Comparison of ENCODE assay signal across 16 mouse cellular contexts in the genomic region with DNA sequence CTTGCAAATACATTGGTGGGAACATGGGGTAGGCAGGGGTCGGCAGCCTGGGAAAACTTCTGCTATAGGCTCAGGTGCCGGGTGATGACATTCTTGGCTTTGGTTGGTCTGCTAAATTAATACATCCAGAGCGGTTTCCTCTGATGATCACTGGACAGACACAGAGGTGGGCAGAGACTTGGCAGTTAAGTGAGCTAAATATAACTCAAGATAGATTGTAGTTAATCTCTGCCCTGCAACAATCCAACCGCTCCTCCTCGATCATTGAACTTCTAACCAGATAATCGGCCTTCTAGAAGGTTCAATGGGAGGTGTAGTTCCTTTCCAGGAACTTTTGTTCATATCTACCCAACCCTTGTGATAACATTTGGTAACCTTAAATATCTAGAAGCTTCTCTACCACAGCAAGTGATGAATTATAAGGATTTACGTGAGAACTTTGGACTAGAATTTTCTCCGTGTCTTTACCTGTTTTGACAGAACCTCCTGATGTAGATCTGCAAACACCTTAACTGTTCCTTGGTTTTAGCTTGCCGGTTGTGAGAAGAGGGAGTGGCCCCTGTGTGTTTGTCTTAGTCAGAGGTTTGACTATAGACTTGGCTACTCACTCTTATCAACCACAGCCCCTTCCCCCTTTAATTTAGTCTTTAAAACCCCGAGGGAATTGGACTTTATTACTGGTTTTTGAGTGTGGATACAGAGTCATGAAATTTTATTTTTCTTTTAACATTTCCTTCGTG.
"Had no signal": no experiment of that assay in that cellular context is flagged by ENCODE, and none has a peak within 500 bp of the region (broad histone marks: within the 10 kb centered on the region; RNA-seq: fewer than 3 reads in every experiment).

No protein-coding gene starts in this region.

- H3K9me3 ChIP-seq: lung, embryonic 15.5 days; megakaryocyte, embryonic 14.5 days; midbrain, embryonic 13.5 days; midbrain, embryonic 15.5 days; neural tube, embryonic 12.5 days had no signal

- H3K9ac ChIP-seq: lung, embryonic 15.5 days; midbrain, embryonic 13.5 days; midbrain, embryonic 15.5 days; neural tube, embryonic 12.5 days had no signal

- ATAC-seq: lung, postnatal 0 days; midbrain, embryonic 13.5 days; midbrain, embryonic 15.5 days had no signal

- H3K27me3 ChIP-seq: lung, embryonic 15.5 days; midbrain, embryonic 13.5 days; midbrain, embryonic 15.5 days; neural tube, embryonic 12.5 days had no signal

- H3K4me2 ChIP-seq: lung, embryonic 15.5 days; midbrain, embryonic 11.5 days; midbrain, embryonic 13.5 days; midbrain, embryonic 15.5 days; neural tube, embryonic 12.5 days had no signal

- H3K4me1 ChIP-seq: lung, embryonic 15.5 days; midbrain, embryonic 15.5 days had no signal

- H3K36me3 ChIP-seq: midbrain, embryonic 13.5 days; midbrain, embryonic 15.5 days; neural tube, embryonic 12.5 days had no signal

- H3K4me3 ChIP-seq: lung, embryonic 15.5 days; megakaryocyte, embryonic 14.5 days; midbrain, embryonic 13.5 days; midbrain, embryonic 15.5 days; neural tube, embryonic 12.5 days had no signal

- H3K27ac ChIP-seq: lung, embryonic 15.5 days; macrophage; midbrain, embryonic 13.5 days; midbrain, embryonic 15.5 days; neural tube, embryonic 12.5 days had no signal

- DNase-seq: lung, adult 2 months; lung, postnatal 14 days; lung, postnatal 36 days; right cerebral cortex, postnatal 14 days; spleen, adult 18-20 months; thymus, adult 18-20 months; thymus, postnatal 14 days; thymus, postnatal 36 days had no signal
